Mouse (Mus musculus): ENCODE measurements around the gene A730071L15Rik. TPM values are rescaled to one million over a fixed set of nuclear protein-coding genes. Genes with fewer than 3 reads are reported as not detected.
A peak's percentile ranks its signal among the peaks of the same experiment; 100 is the strongest.

A730071L15Rik gene
- polyA plus RNA-seq (2015; fragmentation: Nextera tagmentation; extraction: Ambion mirVana): 0.31 and 0.86 TPM in 2 replicates

DNA sequence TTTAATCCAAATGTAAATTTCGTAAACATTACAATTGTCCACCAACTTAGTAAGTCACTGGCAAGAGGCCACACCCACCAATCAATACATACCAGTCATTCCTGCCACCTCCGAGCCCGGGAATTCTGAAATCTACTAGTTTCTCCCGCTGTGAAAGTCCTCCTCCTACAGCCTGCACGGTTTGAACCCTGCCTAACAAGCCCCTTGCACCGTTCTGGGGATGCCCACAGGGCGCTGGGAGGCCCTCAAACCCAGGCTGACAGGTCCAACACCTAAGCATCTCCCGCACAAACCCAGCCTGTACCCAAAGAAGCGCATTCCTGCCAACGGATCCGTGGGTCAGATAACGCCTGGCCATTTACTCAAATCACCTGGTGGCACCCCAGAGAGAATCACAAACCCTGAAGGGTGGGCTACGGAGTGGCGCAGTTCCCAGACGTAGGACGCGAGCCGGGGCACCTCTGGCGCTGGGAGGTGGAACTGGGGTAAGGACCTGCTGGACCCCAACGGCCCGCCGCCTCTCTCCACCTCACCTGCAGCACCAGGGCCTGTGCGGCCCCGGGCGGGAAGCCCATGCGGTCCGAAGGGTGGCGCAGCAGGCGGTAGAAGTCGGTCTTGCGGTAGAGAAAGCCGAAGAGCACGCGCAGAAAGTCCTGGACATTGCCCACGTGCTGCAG lies at the start of gene A730071L15Rik:
Gene A730071L15Rik, plus strand, starts transcription at position 620 of the 677 bp plus-strand sequence.
- Histone ChIP-seq H3K27ac (replicated peaks) (peak within 1 kb of the TSS; percentile 96), H3K4me3 (peak within 1 kb of the TSS; percentile 73), H3K36me3 (no peaks in the 10 kb centered on the region), H3K9me3 (no peaks in the 10 kb centered on the region), H3K4me1 (replicated peaks) (peaks cover 32% of the 10 kb centered on the region), H3K27me3 (no peaks in the 10 kb centered on the region), H3K9ac (peak within 1 kb of the TSS; percentile 75), H3K4me2 (peak within 1 kb of the TSS; percentile 68)
- WGBS: 1% methylated on average over 35 of the region's 35 CpGs
- ATAC-seq (ENCODE audit: low FRiP score, low read depth): peak; percentile 83

DNA sequence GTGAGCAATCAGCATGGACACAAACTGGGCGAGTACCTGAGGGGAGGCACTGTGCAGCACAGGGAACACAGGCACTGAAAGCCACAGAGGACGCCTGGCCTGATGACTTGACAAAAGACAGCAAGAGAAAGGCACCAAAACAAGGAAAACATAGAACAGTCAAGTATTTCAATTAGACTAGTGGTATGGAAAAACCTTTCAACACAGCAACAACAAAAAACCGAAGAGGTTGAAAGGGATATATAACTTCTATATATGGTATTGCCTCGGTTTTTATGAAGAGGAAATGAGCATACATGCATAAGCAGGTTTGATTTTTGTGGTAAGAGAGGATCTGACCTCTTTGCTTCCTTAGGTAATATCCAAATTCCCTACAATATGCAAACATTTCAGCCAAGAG lies 47.0 kb upstream of the A730071L15Rik start:
- no peak for ATAC-seq (ENCODE audit: low FRiP score, low read depth)
- Histone ChIP-seq H3K9ac (no peak overlapping the region), H3K36me3 (peaks cover 11% of the 10 kb centered on the region), H3K4me1 (replicated peaks) (peaks cover 26% of the 10 kb centered on the region), H3K4me2 (no peak overlapping the region), H3K9me3 (no peaks in the 10 kb centered on the region), H3K27ac (replicated peaks) (no peak overlapping the region), H3K27me3 (no peaks in the 10 kb centered on the region), H3K4me3 (no peak overlapping the region)
- WGBS: 88% methylated on average over 4 of the region's 4 CpGs

DNA sequence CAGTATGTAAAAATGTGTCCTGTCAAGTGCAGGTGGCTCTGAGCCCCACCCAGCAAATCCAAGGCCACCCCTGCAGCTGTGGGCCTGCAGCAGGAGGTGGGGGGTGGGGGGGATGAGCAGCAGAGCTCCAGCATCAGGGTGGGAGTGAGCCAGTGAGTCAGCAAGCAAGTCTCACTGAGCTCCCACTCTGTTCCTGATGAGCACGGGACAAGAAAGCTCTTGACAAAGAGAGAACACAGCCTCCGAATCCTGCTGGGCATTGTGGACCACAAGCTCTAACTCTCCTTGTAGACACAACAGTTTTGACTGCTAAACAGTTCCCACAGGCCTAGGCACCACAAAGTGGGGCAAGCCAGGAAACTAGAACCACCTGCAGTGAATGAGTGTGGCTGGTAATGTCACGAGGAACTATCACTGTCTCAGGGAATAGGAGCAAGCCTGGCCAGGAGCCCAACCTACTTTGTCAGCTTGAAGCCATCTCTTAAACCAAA lies 45.6 kb upstream of the A730071L15Rik start:
- 55% methylated on average over 3 of the region's 3 CpGs for WGBS
- no peak overlapping the region for H3K9ac ChIP-seq
- H3K27ac ChIP-seq (replicated peaks): no peak overlapping the region
- no peaks in the 10 kb centered on the region for H3K9me3 ChIP-seq
- no peak overlapping the region for H3K4me3 ChIP-seq
- H3K27me3 ChIP-seq: no peaks in the 10 kb centered on the region
- peaks cover 4% of the 10 kb centered on the region; the same call in 1 of the 2 replicates for H3K36me3 ChIP-seq
- ATAC-seq (ENCODE audit: low FRiP score, low read depth): no peak
- no peak overlapping the region for H3K4me2 ChIP-seq
- H3K4me1 ChIP-seq (replicated peaks): peaks cover 27% of the 10 kb centered on the region

DNA sequence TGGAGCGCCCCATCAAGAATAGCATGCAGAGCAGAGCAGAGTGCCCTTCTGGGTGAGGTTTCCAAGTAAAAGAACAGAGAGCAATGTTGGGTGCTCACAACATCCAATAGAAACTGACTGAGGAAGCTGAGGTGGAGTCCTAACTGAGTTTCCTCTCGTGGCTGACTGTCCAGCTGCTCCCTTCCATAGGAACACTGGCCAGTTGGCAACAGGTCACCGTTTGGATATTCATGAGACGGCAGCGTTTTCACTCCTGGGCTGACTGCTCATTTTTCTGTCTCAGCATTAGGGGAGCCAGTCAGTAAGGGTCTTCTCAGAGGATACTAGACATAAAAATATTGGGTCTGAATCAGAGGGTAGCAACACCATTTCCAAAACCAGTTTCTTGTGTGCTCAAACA lies 43.2 kb upstream of the A730071L15Rik start:
- no peak overlapping the region for H3K27ac ChIP-seq (replicated peaks)
- H3K36me3 ChIP-seq: no peaks in the 10 kb centered on the region
- no peaks in the 10 kb centered on the region for H3K9me3 ChIP-seq
- peaks cover 40% of the 10 kb centered on the region for H3K4me1 ChIP-seq (replicated peaks)
- H3K27me3 ChIP-seq: no peaks in the 10 kb centered on the region
- 60% methylated on average over 5 of the region's 5 CpGs for WGBS
- no peak overlapping the region for H3K4me3 ChIP-seq
- H3K4me2 ChIP-seq: no peak overlapping the region
- H3K9ac ChIP-seq: no peak overlapping the region
- ATAC-seq (ENCODE audit: low FRiP score, low read depth): no peak

DNA sequence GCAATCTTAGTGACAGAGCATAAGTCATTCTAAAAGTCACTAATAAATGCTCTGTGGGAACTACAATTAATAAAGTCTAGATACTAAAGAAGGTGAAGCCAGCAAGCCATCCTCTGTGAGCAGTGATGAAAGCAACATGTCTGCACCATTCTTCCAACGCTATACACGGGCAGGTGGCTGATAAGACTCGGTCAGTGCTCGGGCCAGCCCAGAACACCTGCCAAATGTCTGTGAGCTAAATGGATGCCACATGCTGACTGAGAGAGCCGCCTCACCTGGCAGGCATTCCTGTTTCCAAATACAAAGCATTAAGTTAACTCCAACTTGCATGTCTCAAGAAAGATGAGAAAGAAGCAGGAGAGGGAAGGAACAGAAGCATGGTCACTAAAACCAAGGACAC lies 42.7 kb upstream of the A730071L15Rik start:
- no peak for ATAC-seq (ENCODE audit: low FRiP score, low read depth)
- Histone ChIP-seq H3K27ac (replicated peaks) (no peak overlapping the region), H3K9ac (no peak overlapping the region), H3K27me3 (no peaks in the 10 kb centered on the region), H3K4me1 (replicated peaks) (peaks cover 44% of the 10 kb centered on the region), H3K36me3 (no peaks in the 10 kb centered on the region), H3K4me3 (no peak overlapping the region), H3K4me2 (no peak overlapping the region), H3K9me3 (no peaks in the 10 kb centered on the region)
- WGBS: 71% methylated on average over 5 of the region's 5 CpGs

DNA sequence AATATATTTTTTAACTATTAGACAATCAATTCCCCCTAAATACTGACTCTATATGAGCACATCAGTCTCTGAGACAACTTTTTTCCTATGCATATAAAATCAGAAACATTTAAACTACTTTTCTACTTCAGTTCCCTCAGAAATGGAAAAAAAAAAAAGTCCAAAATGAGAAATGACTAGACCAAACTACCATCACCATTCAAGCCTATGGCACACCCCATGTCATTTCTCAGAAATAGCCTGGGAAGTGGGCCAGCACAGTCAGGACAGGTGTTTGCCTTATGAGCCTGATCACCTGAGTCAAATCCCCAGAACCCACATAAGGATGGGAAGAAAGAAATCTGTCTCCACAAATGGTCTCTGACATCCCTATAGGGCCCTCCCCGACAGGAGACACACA lies 41.3 kb upstream of the A730071L15Rik start:
- WGBS: 91% methylated on average over 1 of the region's 1 CpGs
- H3K27me3 ChIP-seq: no peaks in the 10 kb centered on the region
- H3K27ac ChIP-seq (replicated peaks): no peak overlapping the region
- H3K9me3 ChIP-seq: no peaks in the 10 kb centered on the region
- no peak overlapping the region for H3K9ac ChIP-seq
- H3K4me3 ChIP-seq: no peak overlapping the region
- H3K4me1 ChIP-seq (replicated peaks): peaks cover 44% of the 10 kb centered on the region
- no peak overlapping the region for H3K4me2 ChIP-seq
- ATAC-seq (ENCODE audit: low FRiP score, low read depth): no peak
- no peaks in the 10 kb centered on the region for H3K36me3 ChIP-seq

DNA sequence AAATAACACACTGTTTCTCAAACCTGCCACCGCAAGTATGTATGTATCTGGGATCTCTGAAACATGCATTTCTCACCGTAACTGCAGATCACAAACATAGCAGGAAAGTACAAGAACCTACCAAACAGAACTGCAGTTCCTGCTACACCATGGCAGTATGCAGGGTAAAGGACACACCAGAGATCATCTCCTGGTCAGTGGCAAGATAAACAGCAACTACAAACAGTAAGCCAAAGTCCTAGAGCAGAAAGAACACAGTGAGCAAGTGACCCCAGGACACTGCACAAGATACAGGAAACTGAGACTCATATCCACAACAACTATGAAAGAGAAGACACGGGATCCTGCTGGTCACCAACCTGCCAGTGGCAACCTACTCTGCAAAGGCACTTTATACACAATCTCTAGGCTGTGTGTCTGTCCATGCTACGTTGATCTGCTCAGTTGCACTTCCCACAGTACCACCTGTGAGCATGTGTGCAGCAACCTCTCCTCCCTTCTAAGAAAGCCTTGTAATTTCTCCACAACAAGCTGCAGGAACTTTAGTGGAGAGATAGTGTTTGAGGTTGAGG lies 40.0 kb upstream of the A730071L15Rik start:
- no peak overlapping the region for H3K4me2 ChIP-seq
- WGBS: 89% methylated on average over 4 of the region's 4 CpGs
- H3K9me3 ChIP-seq: no peaks in the 10 kb centered on the region
- H3K27ac ChIP-seq (replicated peaks): no peak overlapping the region
- H3K27me3 ChIP-seq: no peaks in the 10 kb centered on the region
- no peak for ATAC-seq (ENCODE audit: low FRiP score, low read depth)
- H3K4me3 ChIP-seq: no peak overlapping the region
- peaks cover 34% of the 10 kb centered on the region for H3K4me1 ChIP-seq (replicated peaks)
- H3K36me3 ChIP-seq: no peaks in the 10 kb centered on the region
- no peak overlapping the region for H3K9ac ChIP-seq

DNA sequence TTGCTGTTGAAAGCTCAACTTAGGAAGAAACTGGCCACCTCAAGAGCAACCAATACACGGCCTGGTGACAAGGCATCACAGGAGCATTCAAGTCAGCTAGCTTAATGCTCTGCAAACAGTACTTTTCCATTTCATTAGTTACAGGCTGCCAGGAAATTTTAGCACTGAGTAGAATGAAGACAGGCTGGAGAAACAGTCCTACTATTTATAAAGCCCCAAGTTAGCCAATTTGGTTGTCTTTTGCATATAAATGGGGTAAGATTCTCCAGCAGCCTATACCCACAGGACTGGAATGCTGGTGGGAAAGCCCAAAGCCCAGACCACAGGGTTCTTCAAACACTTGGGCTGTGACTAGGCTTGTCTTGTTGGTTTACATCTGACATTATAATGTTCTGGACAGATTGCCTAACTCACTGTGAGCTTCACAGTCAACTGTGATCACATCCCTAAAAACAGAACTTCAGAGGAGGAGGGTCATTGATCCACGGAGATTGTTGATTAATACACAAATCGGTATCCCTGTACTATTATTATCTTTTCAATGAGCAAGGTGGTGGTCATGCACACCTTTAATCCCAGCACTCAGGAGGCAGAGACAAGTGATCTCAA lies 39.1 kb upstream of the A730071L15Rik start:
- no peak overlapping the region for H3K27ac ChIP-seq (replicated peaks)
- H3K4me3 ChIP-seq: no peak overlapping the region
- peaks cover 30% of the 10 kb centered on the region for H3K4me1 ChIP-seq (replicated peaks)
- no peaks in the 10 kb centered on the region for H3K9me3 ChIP-seq
- no peak overlapping the region for H3K9ac ChIP-seq
- ATAC-seq (ENCODE audit: low FRiP score, low read depth): no peak
- H3K4me2 ChIP-seq: no peak overlapping the region
- H3K27me3 ChIP-seq: no peaks in the 10 kb centered on the region
- H3K36me3 ChIP-seq: no peaks in the 10 kb centered on the region
- WGBS: 81% methylated on average over 3 of the region's 3 CpGs

DNA sequence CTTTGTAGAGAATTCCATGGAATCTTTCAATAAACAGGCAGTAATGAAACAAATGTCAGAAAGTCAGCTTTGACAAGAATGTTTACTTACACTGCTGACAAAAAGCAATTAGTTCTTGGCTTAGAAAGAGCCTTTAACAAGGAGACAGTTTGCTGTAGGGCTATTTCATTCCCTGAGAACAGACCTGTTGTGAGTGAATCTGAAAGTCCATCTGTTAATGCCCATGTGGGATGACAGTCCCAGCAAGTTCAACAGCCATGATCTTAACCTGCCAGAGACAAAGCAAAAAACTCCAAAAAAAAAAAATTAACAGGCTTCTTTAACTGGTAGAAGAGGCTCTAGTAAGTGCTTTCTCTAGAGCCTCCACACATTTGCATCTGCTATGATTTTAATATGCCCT lies 38.3 kb upstream of the A730071L15Rik start:
- Histone ChIP-seq H3K9me3 (no peaks in the 10 kb centered on the region), H3K9ac (no peak overlapping the region), H3K27me3 (no peaks in the 10 kb centered on the region), H3K36me3 (no peaks in the 10 kb centered on the region), H3K4me1 (replicated peaks) (peaks cover 31% of the 10 kb centered on the region), H3K4me3 (no peak overlapping the region), H3K4me2 (no peak overlapping the region), H3K27ac (replicated peaks) (no peak overlapping the region)
- ATAC-seq (ENCODE audit: low FRiP score, low read depth): no peak

DNA sequence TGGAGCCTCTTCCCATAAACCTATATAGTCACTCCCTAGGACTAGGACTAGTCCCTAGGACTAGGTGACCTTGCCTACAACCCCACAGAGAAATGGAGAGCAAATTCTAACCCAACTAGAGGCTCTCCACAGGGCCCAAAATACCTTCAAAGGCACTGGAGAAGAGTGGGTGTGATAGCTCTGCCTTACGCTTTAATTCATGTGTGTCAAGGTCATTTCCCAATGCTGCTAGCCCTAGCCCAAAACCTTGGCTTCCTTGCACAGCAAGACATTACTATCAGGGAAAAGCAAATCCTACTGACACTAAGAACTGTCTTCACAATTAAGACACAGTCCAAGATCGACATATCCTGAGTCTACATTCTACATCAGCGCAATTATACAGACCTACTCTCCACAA lies 36.8 kb upstream of the A730071L15Rik start:
- Histone ChIP-seq H3K27ac (replicated peaks) (no peak overlapping the region), H3K27me3 (no peaks in the 10 kb centered on the region), H3K4me3 (no peak overlapping the region), H3K4me1 (replicated peaks) (peaks cover 24% of the 10 kb centered on the region; the same call in 1 of the 2 replicates), H3K36me3 (no peaks in the 10 kb centered on the region), H3K9me3 (no peaks in the 10 kb centered on the region), H3K9ac (no peak overlapping the region), H3K4me2 (no peak overlapping the region)
- ATAC-seq (ENCODE audit: low FRiP score, low read depth): no peak
- WGBS: 93% methylated on average over 3 of the region's 3 CpGs

DNA sequence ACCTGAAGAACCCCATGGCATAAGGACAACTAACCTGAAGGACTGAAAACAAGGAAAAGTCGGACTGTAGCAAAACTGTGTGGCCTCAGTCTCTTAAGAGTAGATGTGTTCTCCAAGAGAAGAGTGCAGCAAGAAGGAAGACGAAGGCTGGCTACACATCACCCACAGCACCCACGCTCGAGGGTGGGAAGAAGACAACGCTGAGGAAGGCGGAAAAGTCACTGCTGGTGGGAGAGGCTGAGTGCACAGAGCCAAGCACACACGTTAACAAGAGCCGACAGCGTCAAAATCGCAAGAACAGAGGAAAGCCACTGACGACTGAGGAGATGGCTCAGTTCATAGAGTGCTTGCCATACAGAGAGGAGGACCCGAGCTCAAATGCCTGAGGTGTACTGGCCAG lies 36.1 kb upstream of the A730071L15Rik start:
- H3K36me3 ChIP-seq: no peaks in the 10 kb centered on the region
- no peaks in the 10 kb centered on the region for H3K27me3 ChIP-seq
- no peak overlapping the region for H3K27ac ChIP-seq (replicated peaks)
- H3K4me3 ChIP-seq: no peak overlapping the region
- no peak overlapping the region for H3K4me2 ChIP-seq
- ATAC-seq (ENCODE audit: low FRiP score, low read depth): no peak
- H3K9ac ChIP-seq: no peak overlapping the region
- H3K9me3 ChIP-seq: no peaks in the 10 kb centered on the region
- H3K4me1 ChIP-seq (replicated peaks): peaks cover 24% of the 10 kb centered on the region; the same call in 1 of the 2 replicates
- 92% methylated on average over 12 of the region's 12 CpGs for WGBS

DNA sequence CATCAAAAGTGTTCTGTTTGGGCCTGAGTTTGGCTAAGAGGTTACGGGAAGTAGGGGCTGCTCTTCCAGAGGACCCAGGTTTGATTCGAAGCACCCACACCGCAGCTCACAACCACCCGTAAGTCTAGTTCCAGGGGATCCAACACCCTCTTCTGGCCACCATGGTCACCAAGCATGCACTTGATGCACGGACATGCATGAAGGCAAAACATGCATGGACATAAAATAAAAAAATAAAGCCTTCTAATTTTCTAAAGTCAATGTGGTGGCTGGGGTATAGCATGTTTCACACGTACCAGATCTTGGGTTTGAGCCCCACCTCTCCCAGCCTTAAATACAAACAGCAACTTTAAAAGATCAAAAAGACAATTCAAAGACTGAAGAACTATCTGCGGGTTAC lies 35.0 kb upstream of the A730071L15Rik start:
- no peak for ATAC-seq (ENCODE audit: low FRiP score, low read depth)
- 96% methylated on average over 7 of the region's 7 CpGs for WGBS

More for the DNA sequence above, 35.0 kb upstream of the A730071L15Rik start:
- H3K36me3 ChIP-seq: no peaks in the 10 kb centered on the region
- H3K9ac ChIP-seq: no peak overlapping the region
- no peaks in the 10 kb centered on the region for H3K9me3 ChIP-seq
- H3K4me3 ChIP-seq: no peak overlapping the region
- no peak overlapping the region for H3K27ac ChIP-seq (replicated peaks)
- H3K27me3 ChIP-seq: no peaks in the 10 kb centered on the region
- H3K4me2 ChIP-seq: no peak overlapping the region
- peaks cover 22% of the 10 kb centered on the region; the same call in 1 of the 2 replicates for H3K4me1 ChIP-seq (replicated peaks)

All from hindbrain, embryonic 15.5 days (tissue).